Mouse (Mus musculus) E14TG2a.4 (cell line): Measurements from ENCODE around the gene Irx6.

Experiments used
- H3K27me3 ChIP-seq: 2 replicates; pipeline ENCODE4 v1.6.1; 2014; ENCODE audit warnings: low read length, control low read depth; ENCODE audit not compliant: insufficient read depth
- H3K36me3 ChIP-seq: 2 replicates; pipeline ENCODE4 v1.6.1; 2014; ENCODE audit warnings: low read length, control low read depth; ENCODE audit not compliant: insufficient read depth
- H3K4me1 ChIP-seq: replicated peaks from 2 replicates; pipeline ENCODE4 v1.6.1; 2014; ENCODE audit warnings: low read depth, low read length, control low read depth
- H3K4me3 ChIP-seq: replicated peaks from 2 replicates; pipeline ENCODE4 v1.5.1; 2014; ENCODE audit warnings: mild to moderate bottlenecking, low read length
- H3K9me3 ChIP-seq: 2 replicates; pipeline ENCODE4 v1.6.1; 2014; ENCODE audit warnings: low read length, control low read depth
- CTCF ChIP-seq: conservative IDR thresholded peaks from 2 replicates; pipeline ENCODE4 v1.5.1; 2014; ENCODE audit warnings: low read length
- NANOG ChIP-seq: IDR thresholded peaks from 2 replicates; pipeline ENCODE4 v1.6.1; 2014; ENCODE audit warnings: borderline replicate concordance, low read length, mixed read lengths
- POU5F1 ChIP-seq: IDR thresholded peaks from 2 replicates; pipeline ENCODE4 v1.6.1; 2014; ENCODE audit warnings: low read length, borderline replicate concordance

The Irx6 gene

DNA sequence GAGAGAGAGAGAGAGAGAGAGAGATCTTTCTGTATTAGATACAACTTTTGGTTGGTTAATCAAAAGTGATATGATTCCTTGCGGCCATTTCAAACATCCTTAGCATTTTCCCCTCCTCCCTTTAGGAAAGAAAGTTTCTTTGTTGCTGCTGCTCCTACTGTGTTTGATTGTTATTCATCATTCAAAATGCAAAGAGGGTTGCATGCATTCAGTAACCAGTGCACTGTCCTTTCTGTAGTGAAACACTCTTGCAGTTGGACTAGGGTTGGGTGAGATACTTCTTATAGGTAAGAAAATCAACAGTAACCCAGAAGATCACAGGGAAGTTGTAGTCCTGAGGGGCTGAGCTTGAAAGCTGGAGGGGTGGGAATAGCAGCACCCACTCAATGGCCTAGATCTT, 39.2 kb downstream of the Irx6 start:
- TF ChIP-seq NANOG (no peak), CTCF (no peak), POU5F1 (peak; percentile 32; the same call in 1 of the 2 replicates)
- Histone ChIP-seq H3K4me1 (peaks cover 29% of the 10 kb centered on the region), H3K4me3 (no peak overlapping the region), H3K36me3 (no peaks in the 10 kb centered on the region), H3K27me3 (no peaks in the 10 kb centered on the region), H3K9me3 (no peaks in the 10 kb centered on the region)

DNA sequence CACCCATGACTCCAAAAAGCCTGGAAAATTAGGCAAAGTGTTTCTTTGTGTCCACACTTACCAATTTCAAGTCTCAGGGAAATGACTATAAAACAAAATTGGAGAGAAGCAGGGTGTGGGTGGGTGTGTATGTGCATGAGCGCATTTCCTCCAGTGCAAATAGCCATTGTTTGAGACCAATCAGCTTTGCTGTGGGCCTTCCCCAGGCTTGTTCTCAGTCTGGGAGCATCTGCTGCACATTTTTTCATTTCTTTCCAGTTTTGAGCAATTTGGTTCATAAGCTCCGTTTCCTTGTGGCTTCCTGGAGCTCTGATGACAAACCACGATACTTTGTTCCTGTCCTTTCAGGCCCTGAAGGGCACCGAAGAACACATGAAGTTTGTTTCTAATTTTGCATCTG, 43.3 kb downstream of the Irx6 start:
- Histone ChIP-seq H3K4me3 (no peak overlapping the region), H3K9me3 (no peaks in the 10 kb centered on the region), H3K36me3 (no peaks in the 10 kb centered on the region), H3K4me1 (peaks cover 29% of the 10 kb centered on the region), H3K27me3 (no peaks in the 10 kb centered on the region)
- TF ChIP-seq NANOG: no peak
- no peak for TF ChIP-seq POU5F1

DNA sequence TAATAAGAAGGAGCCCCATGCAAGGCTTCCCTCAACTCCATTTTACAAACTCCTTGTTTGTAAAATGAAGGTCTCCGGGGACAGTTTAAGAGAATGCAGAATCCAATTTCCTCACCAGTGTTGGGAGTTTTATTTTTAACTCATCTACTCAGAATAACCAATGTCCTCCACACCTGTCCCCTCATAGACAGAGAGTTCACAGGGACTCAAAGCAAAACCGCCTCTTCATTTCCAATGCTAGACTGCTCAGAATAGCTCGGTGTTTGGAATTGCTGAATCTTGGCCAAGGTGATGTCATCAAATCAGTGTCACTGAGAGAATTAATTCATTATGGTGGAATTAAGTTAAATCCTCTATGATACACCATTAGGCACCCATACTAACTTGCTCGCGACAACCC, 44.0 kb downstream of the Irx6 start:
- peaks cover 30% of the 10 kb centered on the region for H3K4me1 ChIP-seq
- H3K36me3 ChIP-seq: no peaks in the 10 kb centered on the region
- no peaks in the 10 kb centered on the region for H3K9me3 ChIP-seq
- no peaks in the 10 kb centered on the region for H3K27me3 ChIP-seq
- no peak overlapping the region for H3K4me3 ChIP-seq
- TF ChIP-seq NANOG: no peak
- TF ChIP-seq CTCF: no peak
- no peak for TF ChIP-seq POU5F1

DNA sequence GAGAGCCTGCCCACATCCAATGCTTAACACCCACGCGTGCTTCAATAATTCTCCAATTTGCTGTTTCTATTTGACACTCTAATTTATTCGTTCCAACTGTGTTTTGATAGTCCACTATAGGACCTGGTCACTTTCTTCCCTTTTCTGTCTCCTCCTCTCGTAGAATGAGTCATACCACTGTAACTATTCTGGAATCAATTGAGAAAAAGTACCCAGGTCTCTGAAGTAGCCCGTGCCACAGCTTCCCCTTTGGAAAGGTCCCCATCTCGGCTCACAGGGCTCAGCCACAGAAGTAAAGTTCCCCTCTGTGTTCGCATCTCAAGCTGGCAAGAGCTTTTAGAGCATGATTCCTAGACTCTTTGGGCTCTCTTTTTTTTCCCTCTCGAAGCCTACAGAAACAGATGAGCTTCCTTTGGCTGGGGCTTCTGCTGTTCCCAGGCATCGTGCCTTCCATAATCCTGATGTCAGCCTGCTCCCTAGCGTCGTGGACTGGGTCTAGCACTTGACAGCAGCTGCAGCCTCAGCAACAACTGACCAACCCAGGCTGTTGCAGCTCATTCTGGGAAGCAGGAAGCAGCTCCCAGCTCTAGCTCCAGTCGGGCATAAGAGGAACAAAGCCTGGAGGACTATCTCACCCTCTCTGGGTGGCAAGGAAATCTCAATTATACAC, 47.3 kb downstream of the Irx6 start:
- H3K4me3 ChIP-seq: no peak overlapping the region
- H3K36me3 ChIP-seq: no peaks in the 10 kb centered on the region
- peaks cover 29% of the 10 kb centered on the region for H3K4me1 ChIP-seq
- no peak for TF ChIP-seq NANOG
- TF ChIP-seq POU5F1: no peak
- no peak for TF ChIP-seq CTCF
- no peaks in the 10 kb centered on the region for H3K9me3 ChIP-seq
- H3K27me3 ChIP-seq: no peaks in the 10 kb centered on the region

DNA sequence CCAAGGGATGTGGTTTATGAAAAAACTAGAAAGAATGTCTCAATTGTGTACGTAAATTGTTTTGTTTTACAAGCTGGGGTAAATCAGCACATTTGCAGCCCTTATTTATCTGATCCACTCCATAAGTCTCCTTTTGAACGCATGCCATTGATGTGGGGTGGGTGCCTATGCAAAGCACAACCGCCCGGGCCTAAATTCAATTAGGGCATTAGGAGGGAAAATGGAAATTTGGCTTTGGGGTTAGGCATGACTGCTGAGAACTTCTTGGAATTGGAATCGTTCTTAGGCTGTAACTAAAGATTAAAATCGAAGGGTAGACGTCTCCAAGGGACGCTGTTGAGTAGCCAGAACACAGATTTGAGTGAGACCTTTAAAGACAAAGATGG, 47.8 kb downstream of the Irx6 start:
- peaks cover 29% of the 10 kb centered on the region for H3K4me1 ChIP-seq
- no peaks in the 10 kb centered on the region for H3K36me3 ChIP-seq
- peaks cover under 1% of the 10 kb centered on the region for H3K27me3 ChIP-seq
- TF ChIP-seq NANOG (no peak), CTCF (no peak), POU5F1 (no peak)
- no peaks in the 10 kb centered on the region for H3K9me3 ChIP-seq
- H3K4me3 ChIP-seq: no peak overlapping the region

DNA sequence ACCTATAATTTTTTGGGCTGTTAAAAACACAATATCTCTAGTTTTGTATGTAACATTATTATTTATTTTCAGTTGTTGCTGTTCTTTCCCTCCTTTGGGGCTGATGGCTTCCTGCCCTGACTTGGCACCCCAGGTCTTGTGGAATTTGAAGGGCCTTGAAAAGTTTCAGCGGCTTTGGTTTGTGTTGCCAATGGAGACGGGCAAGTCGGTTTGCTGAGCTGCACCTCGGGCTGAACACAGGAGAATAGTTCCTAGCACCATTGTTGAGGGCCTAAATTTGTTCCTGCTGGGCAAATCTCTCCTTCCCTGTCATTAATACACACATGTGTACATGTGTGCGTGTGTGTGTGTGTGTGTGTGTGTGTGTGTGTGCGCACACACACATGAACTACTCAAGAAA, 49.2 kb downstream of the Irx6 start:
- Histone ChIP-seq H3K27me3 (peaks cover 8% of the 10 kb centered on the region), H3K9me3 (no peaks in the 10 kb centered on the region), H3K4me1 (peaks cover 17% of the 10 kb centered on the region), H3K36me3 (no peaks in the 10 kb centered on the region), H3K4me3 (no peak overlapping the region)
- TF ChIP-seq NANOG: no peak
- no peak for TF ChIP-seq POU5F1
- TF ChIP-seq CTCF: no peak

DNA sequence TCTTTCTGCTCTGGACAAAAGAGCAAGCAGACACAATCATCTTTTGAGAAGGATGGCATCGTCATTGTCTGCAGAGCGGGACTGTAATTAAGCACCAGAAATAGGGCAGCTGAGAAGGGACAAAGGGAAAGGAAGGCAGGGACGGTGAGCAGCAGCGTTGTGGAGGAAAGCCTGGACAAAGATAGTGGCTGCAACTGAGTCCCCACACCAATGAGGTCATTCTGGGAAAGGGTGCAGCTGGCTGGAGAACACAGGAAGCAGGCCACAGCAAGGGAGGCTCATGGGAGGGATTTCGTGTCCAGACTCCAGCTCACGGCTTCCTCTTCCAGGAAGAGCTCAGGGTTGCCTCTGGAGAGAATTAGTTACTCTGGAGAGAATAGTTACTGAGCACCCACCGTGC, 49.9 kb downstream of the Irx6 start:
- Histone ChIP-seq H3K4me1 (peaks cover 17% of the 10 kb centered on the region), H3K36me3 (no peaks in the 10 kb centered on the region), H3K9me3 (no peaks in the 10 kb centered on the region), H3K4me3 (no peak overlapping the region), H3K27me3 (peaks cover 8% of the 10 kb centered on the region)
- TF ChIP-seq NANOG (no peak), CTCF (no peak), POU5F1 (no peak)

DNA sequence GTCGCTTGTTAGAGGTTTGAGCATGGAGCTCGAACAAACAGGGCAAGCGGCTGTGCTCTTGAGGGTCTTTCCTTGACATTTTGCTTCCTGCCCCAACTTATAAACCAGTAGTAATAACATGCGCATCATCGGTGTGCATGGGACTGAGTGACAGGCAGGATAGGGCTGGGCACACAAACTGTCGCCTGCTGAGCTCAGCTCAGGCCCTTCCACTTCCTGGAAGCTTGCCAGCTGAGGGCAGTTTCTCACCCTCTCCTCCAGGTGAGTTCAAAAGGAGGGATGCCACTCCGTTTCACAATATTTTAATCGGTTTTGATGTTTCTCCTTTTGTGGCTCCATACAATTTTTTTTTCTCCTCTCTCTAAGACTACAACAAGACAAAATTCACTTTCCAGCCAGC, 50.3 kb downstream of the Irx6 start:
- Histone ChIP-seq H3K4me3 (no peak overlapping the region), H3K27me3 (peaks cover 8% of the 10 kb centered on the region), H3K36me3 (no peaks in the 10 kb centered on the region), H3K9me3 (no peaks in the 10 kb centered on the region), H3K4me1 (peaks cover 17% of the 10 kb centered on the region)
- TF ChIP-seq POU5F1 (no peak), NANOG (no peak), CTCF (no peak)
